Mouse (Mus musculus): Measurements from ENCODE around the gene Slc25a14. TPM values are rescaled to one million over a fixed set of nuclear protein-coding genes. Genes with fewer than 3 reads are reported as not detected.

Gene Slc25a14
- polyA plus RNA-seq (2015; fragmentation: Nextera tagmentation; extraction: Ambion mirVana): 11.8 and 14.3 TPM in 2 replicates

GRCm38 (mm10) chrX:48623379-48624053, at the start of gene Slc25a14:
Gene Slc25a14, plus strand, starts transcription at chrX:48623413.
- Histone ChIP-seq H3K4me2 (ENCODE audit: low read depth, low read length) (peak within 1 kb of the TSS; percentile 60), H3K9ac (ENCODE audit: low read length) (peak within 1 kb of the TSS; percentile 72), H3K4me1 (ENCODE audit: control insufficient read depth, insufficient read depth, low read length) (no peaks in the 10 kb centered on the region), H3K27me3 (ENCODE audit: control insufficient read depth, insufficient read depth, low read length) (no peaks in the 10 kb centered on the region), H3K36me3 (ENCODE audit: control insufficient read depth, insufficient read depth, low read length) (no peaks in the 10 kb centered on the region), H3K9me3 (replicated peaks; ENCODE audit: control insufficient read depth, low read length) (no peaks in the 10 kb centered on the region), H3K4me3 (replicated peaks; ENCODE audit: low read length) (peak within 1 kb of the TSS; percentile 67), H3K27ac (ENCODE audit: low read length) (peak within 1 kb of the TSS; percentile 77)
- 14% methylated on average over 38 of the region's 38 CpGs for WGBS
- peak; percentile 94 for ATAC-seq (ENCODE audit: insufficient read depth, low FRiP score)

GRCm38 (mm10) chrX:48583332-48583731, 39.9 kb upstream of the Slc25a14 start:
- no peaks in the 10 kb centered on the region for H3K9me3 ChIP-seq (replicated peaks; ENCODE audit: control insufficient read depth, low read length)
- no peaks in the 10 kb centered on the region; the same call in none of the 2 replicates for H3K36me3 ChIP-seq (ENCODE audit: control insufficient read depth, insufficient read depth, low read length)
- H3K4me1 ChIP-seq (ENCODE audit: control insufficient read depth, insufficient read depth, low read length): no peaks in the 10 kb centered on the region
- H3K4me3 ChIP-seq (replicated peaks; ENCODE audit: low read length): no peak overlapping the region
- H3K27me3 ChIP-seq (ENCODE audit: control insufficient read depth, insufficient read depth, low read length): no peaks in the 10 kb centered on the region
- H3K27ac ChIP-seq (ENCODE audit: low read length): no peak overlapping the region
- no peak for ATAC-seq (ENCODE audit: insufficient read depth, low FRiP score)
- H3K9ac ChIP-seq (ENCODE audit: low read length): no peak overlapping the region
- H3K4me2 ChIP-seq (ENCODE audit: low read depth, low read length): no peak overlapping the region

- H3K27me3 ChIP-seq (ENCODE audit: control insufficient read depth, insufficient read depth, low read length): no peaks in the 10 kb centered on the region
- H3K27ac ChIP-seq (ENCODE audit: low read length): peak overlapping the region; percentile 53; the same call in 1 of the 2 replicates
- ATAC-seq (ENCODE audit: insufficient read depth, low FRiP score): no peak
- WGBS: 19% methylated on average over 13 of the region's 15 CpGs
- no peaks in the 10 kb centered on the region for H3K36me3 ChIP-seq (ENCODE audit: control insufficient read depth, insufficient read depth, low read length)
- H3K4me1 ChIP-seq (ENCODE audit: control insufficient read depth, insufficient read depth, low read length): peaks cover 3% of the 10 kb centered on the region; the same call in 1 of the 2 replicates
- peak overlapping the region; percentile 56 for H3K4me2 ChIP-seq (ENCODE audit: low read depth, low read length)
- H3K9me3 ChIP-seq (replicated peaks; ENCODE audit: control insufficient read depth, low read length): no peaks in the 10 kb centered on the region
- H3K4me3 ChIP-seq (replicated peaks; ENCODE audit: low read length): peak overlapping the region; percentile 64
- H3K9ac ChIP-seq (ENCODE audit: low read length): peak overlapping the region; percentile 76
These were observed 29.5 kb upstream of the Slc25a14 start for GRCm38 (mm10) chrX:48593721-48594098.

- peak within 1 kb of the TSS; percentile 56 for H3K4me2 ChIP-seq (ENCODE audit: low read depth, low read length)
- peak within 1 kb of the TSS; percentile 76 for H3K9ac ChIP-seq (ENCODE audit: low read length)
- 14% methylated on average over 42 of the region's 45 CpGs for WGBS
- no peaks in the 10 kb centered on the region for H3K36me3 ChIP-seq (ENCODE audit: control insufficient read depth, insufficient read depth, low read length)
- H3K4me3 ChIP-seq (replicated peaks; ENCODE audit: low read length): peak within 1 kb of the TSS; percentile 64
- H3K27ac ChIP-seq (ENCODE audit: low read length): peak within 1 kb of the TSS; percentile 53; the same call in 1 of the 2 replicates
- no peaks in the 10 kb centered on the region for H3K9me3 ChIP-seq (replicated peaks; ENCODE audit: control insufficient read depth, low read length)
- peak; percentile 93 for ATAC-seq (ENCODE audit: insufficient read depth, low FRiP score)
- H3K4me1 ChIP-seq (ENCODE audit: control insufficient read depth, insufficient read depth, low read length): peaks cover 3% of the 10 kb centered on the region; the same call in 1 of the 2 replicates
- no peaks in the 10 kb centered on the region for H3K27me3 ChIP-seq (ENCODE audit: control insufficient read depth, insufficient read depth, low read length)
These were observed 29.0 kb upstream of the Slc25a14 start, which contains the start of gene Zfp280c for GRCm38 (mm10) chrX:48594099-48594760. Gene Zfp280c, minus strand, starts transcription at chrX:48594504.

- Histone ChIP-seq H3K36me3 (ENCODE audit: control insufficient read depth, insufficient read depth, low read length) (no peaks in the 10 kb centered on the region), H3K27ac (ENCODE audit: low read length) (no peak overlapping the region), H3K27me3 (ENCODE audit: control insufficient read depth, insufficient read depth, low read length) (no peaks in the 10 kb centered on the region), H3K4me1 (ENCODE audit: control insufficient read depth, insufficient read depth, low read length) (peaks cover 3% of the 10 kb centered on the region; the same call in 1 of the 2 replicates), H3K4me2 (ENCODE audit: low read depth, low read length) (no peak overlapping the region), H3K4me3 (replicated peaks; ENCODE audit: low read length) (no peak overlapping the region), H3K9ac (ENCODE audit: low read length) (no peak overlapping the region), H3K9me3 (replicated peaks; ENCODE audit: control insufficient read depth, low read length) (no peaks in the 10 kb centered on the region)
- no peak for ATAC-seq (ENCODE audit: insufficient read depth, low FRiP score)
- WGBS: 84% methylated on average over 9 of the region's 9 CpGs
These were observed 27.2 kb upstream of the Slc25a14 start for GRCm38 (mm10) chrX:48596053-48596452.

- no peaks in the 10 kb centered on the region for H3K27me3 ChIP-seq (ENCODE audit: control insufficient read depth, insufficient read depth, low read length)
- H3K9me3 ChIP-seq (replicated peaks; ENCODE audit: control insufficient read depth, low read length): no peaks in the 10 kb centered on the region
- no peak overlapping the region for H3K4me2 ChIP-seq (ENCODE audit: low read depth, low read length)
- 86% methylated on average over 5 of the region's 5 CpGs for WGBS
- no peak overlapping the region for H3K27ac ChIP-seq (ENCODE audit: low read length)
- H3K4me1 ChIP-seq (ENCODE audit: control insufficient read depth, insufficient read depth, low read length): peaks cover 3% of the 10 kb centered on the region; the same call in 1 of the 2 replicates
- no peak overlapping the region for H3K9ac ChIP-seq (ENCODE audit: low read length)
- H3K36me3 ChIP-seq (ENCODE audit: control insufficient read depth, insufficient read depth, low read length): no peaks in the 10 kb centered on the region
- H3K4me3 ChIP-seq (replicated peaks; ENCODE audit: low read length): no peak overlapping the region
- no peak for ATAC-seq (ENCODE audit: insufficient read depth, low FRiP score)
These were observed 26.3 kb upstream of the Slc25a14 start for GRCm38 (mm10) chrX:48596906-48597305.

- Histone ChIP-seq H3K27ac (ENCODE audit: low read length) (no peak overlapping the region), H3K27me3 (ENCODE audit: control insufficient read depth, insufficient read depth, low read length) (no peaks in the 10 kb centered on the region), H3K4me2 (ENCODE audit: low read depth, low read length) (no peak overlapping the region), H3K9ac (ENCODE audit: low read length) (no peak overlapping the region), H3K4me3 (replicated peaks; ENCODE audit: low read length) (no peak overlapping the region), H3K9me3 (replicated peaks; ENCODE audit: control insufficient read depth, low read length) (no peaks in the 10 kb centered on the region), H3K36me3 (ENCODE audit: control insufficient read depth, insufficient read depth, low read length) (no peaks in the 10 kb centered on the region), H3K4me1 (ENCODE audit: control insufficient read depth, insufficient read depth, low read length) (no peaks in the 10 kb centered on the region)
- no peak for ATAC-seq (ENCODE audit: insufficient read depth, low FRiP score)
- 48% methylated on average over 2 of the region's 2 CpGs for WGBS
These were observed 18.3 kb upstream of the Slc25a14 start for GRCm38 (mm10) chrX:48604872-48605271.

GRCm38 (mm10) chrX:48623049-48623378, 199 bp upstream of the Slc25a14 start:
- peak; percentile 42; the same call in 1 of the 2 replicates for ATAC-seq (ENCODE audit: insufficient read depth, low FRiP score)
- H3K4me3 ChIP-seq (replicated peaks; ENCODE audit: low read length): peak overlapping the region; percentile 67
- H3K36me3 ChIP-seq (ENCODE audit: control insufficient read depth, insufficient read depth, low read length): no peaks in the 10 kb centered on the region
- no peaks in the 10 kb centered on the region for H3K4me1 ChIP-seq (ENCODE audit: control insufficient read depth, insufficient read depth, low read length)
- H3K27me3 ChIP-seq (ENCODE audit: control insufficient read depth, insufficient read depth, low read length): no peaks in the 10 kb centered on the region
- H3K9me3 ChIP-seq (replicated peaks; ENCODE audit: control insufficient read depth, low read length): no peaks in the 10 kb centered on the region
- H3K9ac ChIP-seq (ENCODE audit: low read length): peak overlapping the region; percentile 61
- H3K4me2 ChIP-seq (ENCODE audit: low read depth, low read length): peak overlapping the region; percentile 46
- peak overlapping the region; percentile 77; the same call in 1 of the 2 replicates for H3K27ac ChIP-seq (ENCODE audit: low read length)
- 19% methylated on average over 4 of the region's 4 CpGs for WGBS

- peak overlapping the region; percentile 67 for H3K4me3 ChIP-seq (replicated peaks; ENCODE audit: low read length)
- H3K9ac ChIP-seq (ENCODE audit: low read length): peak overlapping the region; percentile 72
- H3K4me2 ChIP-seq (ENCODE audit: low read depth, low read length): peak overlapping the region; percentile 60
- H3K36me3 ChIP-seq (ENCODE audit: control insufficient read depth, insufficient read depth, low read length): no peaks in the 10 kb centered on the region
- no peaks in the 10 kb centered on the region for H3K4me1 ChIP-seq (ENCODE audit: control insufficient read depth, insufficient read depth, low read length)
- WGBS: 16% methylated on average over 9 of the region's 9 CpGs
- H3K27ac ChIP-seq (ENCODE audit: low read length): no peak overlapping the region
- no peaks in the 10 kb centered on the region for H3K9me3 ChIP-seq (replicated peaks; ENCODE audit: control insufficient read depth, low read length)
- H3K27me3 ChIP-seq (ENCODE audit: control insufficient read depth, insufficient read depth, low read length): no peaks in the 10 kb centered on the region
- ATAC-seq (ENCODE audit: insufficient read depth, low FRiP score): 0 out of 2 replicates have a peak, but pooled peaks have one; percentile 8
These were observed 824 bp downstream of the Slc25a14 start for GRCm38 (mm10) chrX:48624054-48624420.

Data from stomach, embryonic 16.5 days (tissue).